14 mouse cellular contexts compared by ENCODE assay signal in genomic region chr5:135451100-135451499, GRCm38 (mm10).
"Had no signal": no experiment of that assay in that cellular context is flagged by ENCODE, and none has a peak within 500 bp of the region (broad histone marks: within the 10 kb centered on the region; RNA-seq: fewer than 3 reads in every experiment).

No protein-coding gene starts in this region.

- H3K4me3 ChIP-seq: limb, embryonic 13.5 days; midbrain, embryonic 15.5 days; neural tube, embryonic 12.5 days; stomach, embryonic 15.5 days had no signal

- ATAC-seq: midbrain, embryonic 15.5 days had no signal

- H3K4me1 ChIP-seq: midbrain, embryonic 15.5 days; neural tube, embryonic 12.5 days; stomach, embryonic 15.5 days had no signal

- H3K4me2 ChIP-seq: limb, embryonic 13.5 days; midbrain, embryonic 15.5 days; neural tube, embryonic 12.5 days; stomach, embryonic 15.5 days had no signal

- H3K27ac ChIP-seq: kidney, postnatal 0 days; limb, embryonic 13.5 days; liver, embryonic 14.5 days; midbrain, embryonic 15.5 days; neural tube, embryonic 12.5 days; stomach, embryonic 15.5 days had no signal

- H3K9ac ChIP-seq: limb, embryonic 13.5 days; liver, embryonic 14.5 days; midbrain, embryonic 15.5 days; neural tube, embryonic 12.5 days; stomach, embryonic 15.5 days had no signal

- H3K27me3 ChIP-seq: limb, embryonic 13.5 days; midbrain, embryonic 15.5 days; neural tube, embryonic 12.5 days; stomach, embryonic 15.5 days had no signal

- H3K9me3 ChIP-seq: midbrain, embryonic 15.5 days; stomach, embryonic 15.5 days had no signal

- DNase-seq: kidney, adult 11 months; kidney, adult 9 months; kidney, postnatal 36 days; layer of hippocampus, adult 9-11 months; layer of hippocampus, postnatal 36 days; lung, adult 18-20 months; lung, postnatal 36 days; thymus, postnatal 4 days had no signal
